Mouse (Mus musculus) mouse trophoblast stem cell (cell line): ENCODE results near the gene Adrm1.

ENCODE experiments used
- in situ Hi-C, 2 experiments: fragments of 300-500 bp; cut with MseI, MboI; formaldehyde crosslinking; loops; 2 replicates in 1 of 2; 3 replicates in 1 of 2; pipeline ENCODE4 v1.15.1; 2025

The Adrm1 gene

GRCm38 (mm10) chr2:180184011-180184751 is 12.9 kb downstream of the Adrm1 start:
- in situ Hi-C loops, result no loop called here

GRCm38 (mm10) chr2:180184752-180185109 is 13.4 kb downstream of the Adrm1 start:
- in situ Hi-C loops, result no loop called here

- in situ Hi-C loops, result no loop called here
Measured at GRCm38 (mm10) chr2:180185686-180186085, 14.4 kb downstream of the Adrm1 start.

DNA sequence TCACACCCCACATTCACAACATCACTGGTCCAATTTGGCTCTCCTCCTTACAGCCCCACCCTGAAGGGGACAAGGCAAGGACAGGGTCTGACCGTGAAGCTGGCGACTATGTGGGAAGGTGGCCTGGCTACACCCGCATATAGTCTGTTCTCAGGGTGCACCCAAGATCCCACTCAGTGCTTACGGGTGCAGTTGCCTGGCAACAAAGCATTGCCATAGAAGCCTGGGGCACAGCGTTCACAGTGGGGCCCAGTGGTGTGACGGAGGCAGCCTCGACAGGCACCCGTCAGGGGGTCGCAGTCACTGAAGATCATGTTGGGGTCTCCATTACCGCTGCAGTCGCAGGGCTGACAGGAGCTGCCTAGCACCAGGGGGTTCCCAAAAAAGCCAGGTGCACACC is 16.1 kb downstream of the Adrm1 start:
- in situ Hi-C loops, result no loop called here

DNA sequence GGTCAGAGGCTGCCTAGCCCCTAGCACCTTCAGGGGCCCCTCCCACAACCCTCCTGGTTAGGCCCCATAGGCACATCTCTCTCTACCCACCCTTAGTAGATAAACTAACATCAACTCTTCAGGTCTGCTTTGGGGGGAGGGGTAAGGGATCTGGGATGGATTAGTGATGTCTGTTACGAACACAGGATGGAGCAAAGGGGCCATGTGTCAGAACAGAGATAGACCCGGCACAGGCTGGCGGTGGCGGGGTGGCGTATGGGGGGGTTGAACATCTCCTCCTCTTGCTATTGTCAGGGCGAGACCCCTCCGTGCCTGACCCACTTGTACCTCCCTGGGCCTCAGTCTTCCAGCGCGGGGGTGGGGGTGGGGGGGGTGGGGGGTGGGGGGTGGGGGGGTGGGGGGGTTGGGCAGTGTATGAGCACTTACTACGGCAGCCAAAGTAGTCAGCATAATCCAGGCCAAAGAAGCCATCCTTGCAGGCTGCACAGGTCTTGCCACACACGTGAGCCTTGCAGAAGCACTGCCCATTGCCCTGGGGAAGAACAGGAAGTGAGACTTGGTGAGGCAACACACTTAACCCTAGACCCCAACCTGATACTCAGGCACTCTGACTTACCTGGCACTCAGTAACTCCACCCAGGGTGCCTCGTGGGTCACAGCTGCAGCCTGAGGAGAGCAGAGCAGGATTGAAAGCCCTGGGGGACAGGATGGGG is 25.5 kb downstream of the Adrm1 start:
- in situ Hi-C loops, result no loop called here

DNA sequence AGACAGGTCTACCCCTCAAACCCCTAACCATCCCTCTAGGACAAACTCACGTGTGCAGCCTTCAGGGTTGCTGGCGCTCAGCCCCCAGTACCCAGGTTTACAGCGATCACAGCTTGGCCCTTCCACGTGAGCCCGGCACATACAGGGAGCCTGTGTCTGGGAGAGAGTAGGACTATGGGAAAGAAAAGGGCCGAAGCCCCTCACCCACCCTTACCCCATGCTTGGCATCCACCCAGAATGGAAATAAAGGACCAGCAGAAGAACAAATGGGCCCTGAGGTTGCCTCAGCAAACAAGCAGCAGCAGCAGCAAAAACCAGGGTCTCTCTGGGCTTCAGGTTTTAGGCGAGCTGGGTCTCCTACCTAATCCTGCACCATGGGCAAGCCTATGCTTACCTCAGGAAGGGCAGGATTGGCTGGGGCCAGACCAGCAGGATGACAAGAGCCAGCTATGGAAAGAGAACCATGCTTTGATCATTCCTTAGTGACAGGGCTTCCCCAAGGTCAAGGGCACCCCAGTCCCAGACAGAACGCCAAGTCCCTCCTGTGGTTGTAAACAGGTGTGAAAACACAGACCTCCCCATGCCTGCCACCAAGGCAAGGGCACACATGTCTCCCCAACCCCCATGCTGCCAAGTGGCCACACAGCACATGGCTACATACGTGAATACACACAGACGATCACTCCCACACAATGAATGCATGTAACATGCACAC is 26.2 kb downstream of the Adrm1 start:
- in situ Hi-C loops, result no loop called here

DNA sequence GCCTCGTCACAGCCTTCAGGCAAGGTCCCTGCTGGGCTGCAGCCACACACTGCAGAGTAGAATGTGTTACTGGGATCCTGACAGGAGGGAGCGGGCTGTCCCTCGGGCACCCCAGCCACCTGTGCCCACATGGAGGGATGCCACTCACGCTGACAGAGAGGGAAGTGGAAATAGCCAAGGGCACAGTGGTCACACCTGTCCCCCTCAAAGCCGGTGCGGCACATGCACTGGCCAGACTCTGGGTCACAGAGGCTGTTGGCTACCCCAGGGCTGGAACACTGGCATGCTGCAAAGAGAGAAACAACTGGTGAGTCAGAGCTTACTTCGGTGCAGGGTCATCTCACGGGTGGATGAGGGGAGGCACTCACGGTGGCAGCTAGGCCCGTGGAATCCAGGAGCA is 27.5 kb downstream of the Adrm1 start:
- in situ Hi-C loops, result no loop called here

DNA sequence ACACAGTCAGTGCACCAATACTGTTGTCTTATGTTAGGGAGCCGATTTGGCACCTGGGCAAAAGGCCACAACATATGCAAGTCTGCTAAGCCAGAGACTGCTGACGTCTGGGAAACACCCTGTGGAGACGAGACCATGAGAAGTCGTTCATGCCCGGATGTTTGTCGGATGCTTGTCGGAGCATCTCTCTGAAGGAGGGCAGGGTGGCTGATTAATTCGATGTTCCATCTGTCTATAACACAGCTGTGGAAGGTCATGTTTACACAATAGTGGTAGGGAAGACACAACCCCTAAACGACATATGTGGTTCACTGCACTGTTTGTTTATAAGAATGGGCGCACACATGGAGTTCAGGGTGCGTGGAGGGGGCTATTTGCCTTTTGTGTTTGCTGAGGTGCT is 29.4 kb downstream of the Adrm1 start:
- in situ Hi-C loops, result no loop called here

DNA sequence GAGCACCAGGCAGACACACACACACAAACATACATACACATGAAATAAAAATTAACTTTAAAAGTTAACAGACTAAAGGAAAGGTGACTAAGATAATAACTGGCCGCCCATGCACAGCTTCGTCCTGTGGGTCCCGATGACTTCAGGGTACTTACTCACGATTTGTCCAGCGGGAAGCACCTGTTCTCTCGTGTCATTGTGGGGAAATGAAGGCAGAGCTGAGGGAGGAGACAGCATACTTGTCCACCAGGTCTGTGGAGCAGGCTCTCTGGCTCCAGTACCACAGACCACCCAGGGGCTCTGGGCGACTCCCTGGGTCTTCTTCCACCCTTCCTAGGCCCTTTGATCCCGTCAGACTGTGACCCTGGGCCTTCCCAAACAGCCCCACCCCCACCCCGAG is 30.0 kb downstream of the Adrm1 start:
- in situ Hi-C loops, result no loop called here

DNA sequence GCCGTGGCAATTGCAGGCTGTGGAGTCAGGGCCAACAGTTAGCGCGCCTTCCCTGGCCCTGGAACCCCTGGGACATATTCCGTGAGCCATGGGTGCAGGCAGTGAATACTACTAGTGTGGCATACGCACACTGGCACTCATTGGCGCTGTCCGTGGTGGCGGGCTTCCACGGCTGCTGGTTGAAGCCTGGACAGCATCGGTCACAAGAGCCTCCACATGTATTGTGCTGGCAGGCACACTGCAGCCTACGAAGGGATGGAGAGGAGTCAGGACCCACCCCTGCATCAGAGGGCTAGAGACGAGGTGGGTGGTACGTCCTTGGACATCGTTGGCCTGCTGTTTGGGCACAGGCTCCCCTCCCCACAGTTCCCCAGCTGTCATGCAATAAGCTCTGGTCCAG is 31.0 kb downstream of the Adrm1 start:
- in situ Hi-C loops, result no loop called here

GRCm38 (mm10) chr2:180202805-180203204 is 31.5 kb downstream of the Adrm1 start:
- in situ Hi-C loops, result no loop called here

DNA sequence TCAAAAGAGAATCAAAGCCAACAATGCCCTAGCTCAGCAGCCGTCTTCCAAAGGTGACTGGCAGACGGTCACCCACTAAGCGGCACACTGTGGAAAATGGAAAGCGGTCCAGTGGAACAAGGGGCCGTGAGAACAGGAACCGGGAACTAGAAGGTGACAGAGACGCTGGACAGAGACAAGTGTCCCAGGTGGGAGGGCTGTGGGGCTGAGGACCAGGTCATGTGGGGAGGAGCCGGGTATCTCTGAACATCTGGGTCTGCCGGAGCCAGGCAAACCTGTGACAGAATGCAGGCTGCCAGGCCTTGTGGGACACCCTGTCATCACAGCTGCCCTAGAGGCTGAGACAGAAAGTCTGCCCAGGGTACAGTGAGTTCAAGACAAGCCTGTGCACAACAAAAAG is 33.2 kb downstream of the Adrm1 start:
- in situ Hi-C loops, result no loop called here

- in situ Hi-C loops, result no loop called here
Measured at GRCm38 (mm10) chr2:180205083-180205955, 34.0 kb downstream of the Adrm1 start.

- in situ Hi-C loops, result no loop called here
Measured at GRCm38 (mm10) chr2:180205956-180206280, 34.6 kb downstream of the Adrm1 start.

- in situ Hi-C loops, result no loop called here
Measured at GRCm38 (mm10) chr2:180207840-180208239, 36.6 kb downstream of the Adrm1 start.

- in situ Hi-C loops, result no loop called here
Measured at GRCm38 (mm10) chr2:180208976-180209375, 37.7 kb downstream of the Adrm1 start.

DNA sequence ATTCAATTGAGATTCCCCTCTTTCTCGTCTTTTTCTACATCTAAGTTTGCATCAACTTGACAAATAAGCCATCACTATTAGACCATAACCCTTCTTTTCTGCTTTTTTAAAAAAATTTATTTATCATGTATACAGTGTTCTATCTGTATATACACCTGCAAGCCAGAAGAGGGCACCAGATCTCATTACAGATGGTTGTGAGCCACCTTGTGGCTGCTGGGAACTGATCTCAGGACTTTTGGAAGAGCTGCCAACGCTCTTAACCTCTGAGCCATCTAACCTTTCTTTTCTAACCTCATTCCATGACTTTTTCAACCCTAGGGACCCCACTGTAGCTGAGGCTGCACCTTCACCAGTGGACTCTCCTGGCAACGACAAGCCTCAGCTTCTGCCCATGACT is 41.0 kb downstream of the Adrm1 start:
- in situ Hi-C loops, result no loop called here

DNA sequence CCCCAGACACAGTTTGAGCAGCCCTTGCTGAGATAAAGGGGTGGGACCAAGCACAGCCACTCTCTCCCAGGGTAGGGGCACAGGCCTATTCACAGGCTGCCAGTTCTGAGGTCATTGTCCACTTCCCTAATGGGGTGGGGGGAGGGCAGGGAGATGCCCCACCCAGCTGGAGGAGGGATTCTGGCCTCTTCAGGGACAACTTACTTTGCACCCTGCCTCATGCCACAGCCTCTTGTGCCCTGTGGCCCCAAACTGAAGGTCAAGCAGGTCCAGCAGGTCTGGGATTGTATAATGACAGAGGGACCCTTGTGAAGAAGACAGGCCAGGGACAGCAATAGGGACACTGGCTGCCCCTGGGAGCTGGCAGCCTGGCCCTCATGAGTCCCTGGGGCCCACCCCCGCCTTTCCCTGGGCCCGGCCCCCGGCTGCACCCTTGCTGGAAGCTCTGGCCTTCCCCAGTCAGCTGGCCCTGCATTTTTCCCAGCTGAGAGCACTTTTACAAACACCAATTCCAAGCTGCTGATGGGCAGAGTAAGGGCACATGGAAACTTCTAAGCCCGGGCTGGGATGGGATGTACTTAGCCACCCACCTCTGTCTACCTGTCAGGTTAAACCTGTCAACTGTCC is 43.2 kb downstream of the Adrm1 start:
- in situ Hi-C loops, result no loop called here

DNA sequence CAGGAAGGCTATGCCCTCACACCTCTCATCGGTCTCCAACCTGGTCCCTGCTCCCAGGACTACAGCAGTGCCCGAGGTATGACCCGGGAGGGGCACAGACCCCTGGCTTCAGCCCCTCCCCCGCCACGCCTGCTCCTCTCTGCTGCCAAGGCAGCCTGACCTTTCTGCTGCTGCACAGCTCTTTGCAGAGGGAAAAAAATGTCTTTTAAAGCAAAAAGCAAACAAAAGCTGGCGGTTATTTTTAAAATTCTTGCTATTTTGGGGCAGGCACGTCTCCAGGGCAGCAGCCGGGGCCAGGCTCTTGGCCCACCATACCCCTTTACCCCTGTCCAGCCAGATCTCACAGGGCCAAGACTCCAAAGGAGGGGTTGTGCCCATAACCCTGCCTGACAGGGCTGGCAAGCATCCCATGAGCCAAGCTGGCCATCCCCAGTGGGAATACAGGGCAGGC is 43.8 kb downstream of the Adrm1 start:
- in situ Hi-C loops, result no loop called here

DNA sequence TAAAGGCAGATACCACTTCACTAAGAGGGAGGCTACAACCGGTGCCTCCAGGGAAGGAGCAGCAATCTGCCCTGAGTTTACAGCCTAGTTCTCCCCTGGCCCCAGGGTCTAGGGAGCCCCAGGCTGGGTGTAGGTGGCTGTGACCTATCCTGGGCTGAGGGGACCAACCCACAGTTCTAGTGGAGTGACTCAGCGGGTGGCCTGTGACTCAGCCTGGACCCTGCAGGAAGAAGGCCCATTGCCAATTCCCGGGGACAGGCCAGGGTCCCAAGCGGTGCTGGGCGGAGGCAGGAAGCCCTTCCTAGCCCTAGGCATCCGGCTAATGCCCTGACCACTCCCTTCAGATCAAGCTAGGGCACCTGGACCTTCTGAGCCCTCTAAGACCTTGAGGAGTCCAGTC is 44.7 kb downstream of the Adrm1 start:
- in situ Hi-C loops, result no loop called here

- in situ Hi-C loops, result no loop called here
Measured at GRCm38 (mm10) chr2:180216921-180217320, 45.6 kb downstream of the Adrm1 start.
